Mouse (Mus musculus): Measurements from ENCODE around the gene Vstm5.

- TF ChIP-seq CTCF (IDR thresholded peaks at IDR 0.05; ENCODE audit: low read depth) (no peak), EP300 (IDR thresholded peaks at IDR 0.05; ENCODE audit: low read depth) (no peak)
These were observed 69.4 kb downstream of the Vstm5 start for GRCm38 (mm10) chr9:15308254-15308653.
